Comparison of ENCODE assay signal across 19 mouse cellular contexts in genomic region chr2:104219733-104220391, GRCm38 (mm10).
DNase-seq lines count a peak whose midpoint lies in the region; ATAC-seq lines count a peak whose summit lies in the region.
"Had no signal": no experiment of that assay in that cellular context is flagged by ENCODE, and none has a peak within 500 bp of the region (broad histone marks: within the 10 kb centered on the region; RNA-seq: fewer than 3 reads in every experiment).

No protein-coding gene starts in this region.

- H3K4me1 ChIP-seq in hindbrain, embryonic 11.5 days (replicated peaks; ENCODE audit: control insufficient read depth, insufficient read depth, low read length), result peaks cover 2% of the 10 kb centered on the region; the same call in 1 of the 2 replicates
- peaks cover 10% of the 10 kb centered on the region for H3K4me1 ChIP-seq in hindbrain, embryonic 16.5 days (ENCODE audit: control insufficient read depth, insufficient read depth, low read depth, low read length)
- H3K4me1 ChIP-seq: stomach, embryonic 15.5 days had no signal

- H3K9me3 ChIP-seq in hindbrain, embryonic 11.5 days (ENCODE audit: control insufficient read depth, low read length), result no peaks in the 10 kb centered on the region
- H3K9me3 ChIP-seq in hindbrain, embryonic 16.5 days (ENCODE audit: control insufficient read depth, low read length), result no peaks in the 10 kb centered on the region
- H3K9me3 ChIP-seq: limb, embryonic 13.5 days; stomach, embryonic 15.5 days had no signal

- ATAC-seq in hindbrain, embryonic 11.5 days (ENCODE audit: low FRiP score), result peak; percentile 80
- ATAC-seq in hindbrain, embryonic 16.5 days, result no peak
- ATAC-seq: activated CD4-positive, CD25-positive, alpha-beta regulatory T cell, adult 4 months had no signal

- no peak overlapping the region for H3K9ac ChIP-seq in hindbrain, embryonic 11.5 days (ENCODE audit: low read depth, low read length)
- no peak overlapping the region for H3K9ac ChIP-seq in hindbrain, embryonic 16.5 days (ENCODE audit: low read depth, low read length)
- H3K9ac ChIP-seq: limb, embryonic 13.5 days; stomach, embryonic 15.5 days had no signal

- peak; percentile 42 for DNase-seq in hindbrain, embryonic 11.5 days (ENCODE audit: low spot score)
- DNase-seq in ES-CJ7 (ENCODE audit: low read depth, low spot score), result peak; percentile 17
- peak; percentile 39 for DNase-seq in embryo, embryonic 11 days
- DNase-seq in lung, postnatal 36 days, result peak; percentile 21
- DNase-seq in testis, postnatal 10 days (ENCODE audit: low spot score), result no peak
- DNase-seq in adrenal gland, postnatal 4 days (ENCODE audit: low spot score in 2 of 2), result no peak
- DNase-seq in kidney, postnatal 14 days, result no peak
- DNase-seq: cerebellum, adult 11 months; heart, adult 18-20 months; heart, postnatal 10 days; kidney, adult 11 months; kidney, postnatal 4 days; layer of hippocampus, postnatal 36 days; right cerebral cortex, postnatal 4 days; thymus, postnatal 25 days had no signal

- 42% methylated on average over 14 of the region's 14 CpGs for WGBS in hindbrain, embryonic 11.5 days
- 30% methylated on average over 14 of the region's 14 CpGs for WGBS in hindbrain, embryonic 16.5 days

- H3K4me2 ChIP-seq in hindbrain, embryonic 11.5 days (replicated peaks; ENCODE audit: low read depth, low read length), result no peak overlapping the region
- no peak overlapping the region for H3K4me2 ChIP-seq in hindbrain, embryonic 16.5 days (ENCODE audit: low read length)
- H3K4me2 ChIP-seq: limb, embryonic 13.5 days; stomach, embryonic 15.5 days had no signal

- H3K27ac ChIP-seq in hindbrain, embryonic 11.5 days (ENCODE audit: low read depth, low read length), result no peak overlapping the region
- H3K27ac ChIP-seq in hindbrain, embryonic 16.5 days (ENCODE audit: low read depth, low read length), result no peak overlapping the region
- H3K27ac ChIP-seq: limb, embryonic 13.5 days; stomach, embryonic 15.5 days had no signal

- no peaks in the 10 kb centered on the region for H3K36me3 ChIP-seq in hindbrain, embryonic 11.5 days (ENCODE audit: control insufficient read depth, insufficient read depth, low read length)
- H3K36me3 ChIP-seq in hindbrain, embryonic 16.5 days (ENCODE audit: control insufficient read depth, insufficient read depth, low read length), result 0 out of 2 replicates have a peak, but pooled peaks cover 2% of the 10 kb centered on the region
- H3K36me3 ChIP-seq: limb, embryonic 13.5 days; stomach, embryonic 15.5 days had no signal

- no peak overlapping the region for H3K4me3 ChIP-seq in hindbrain, embryonic 11.5 days (ENCODE audit: low read depth, low read length)
- H3K4me3 ChIP-seq in hindbrain, embryonic 16.5 days (ENCODE audit: low read length), result no peak overlapping the region
- H3K4me3 ChIP-seq: limb, embryonic 13.5 days; stomach, embryonic 15.5 days had no signal

- H3K27me3 ChIP-seq in hindbrain, embryonic 11.5 days (ENCODE audit: control insufficient read depth, insufficient read depth, low read length), result peaks cover 8% of the 10 kb centered on the region
- H3K27me3 ChIP-seq in hindbrain, embryonic 16.5 days (replicated peaks; ENCODE audit: control insufficient read depth, insufficient read depth, low read length), result no peaks in the 10 kb centered on the region
- H3K27me3 ChIP-seq: limb, embryonic 13.5 days; stomach, embryonic 15.5 days had no signal

Comparison
In these comparisons a context has a peak if more than half of its experiments do, and no peak if none do; other contexts are left out.
1. DNase-seq: peak in hindbrain, embryonic 11.5 days (single experiment), ES-CJ7 (single experiment), embryo, embryonic 11 days (single experiment) and lung, postnatal 36 days (single experiment); none in testis, postnatal 10 days (single experiment), adrenal gland, postnatal 4 days (0 of 2) and kidney, postnatal 14 days (single experiment).